Mouse (Mus musculus) MEL (cell line): ENCODE measurements around the gene Qsox2. TPM values are rescaled to one million over a fixed set of nuclear protein-coding genes. Genes with fewer than 3 reads are reported as not detected.

Experiments
- DNase-seq: peaks from one replicate; pipeline ENCODE4 v3.0.0; 2011; ENCODE audit warnings: low read depth, low spot score
- H3K27ac ChIP-seq: 2 replicates; pipeline ENCODE4 v1.5.1; 2012; ENCODE audit warnings: low read depth, mild to moderate bottlenecking, control low read depth, low read length, moderate library complexity; ENCODE audit not compliant: control insufficient read depth
- H3K27me3 ChIP-seq, 2 experiments: fragments of 150-350 bp in 1 of 2; sonication (generic) in 1 of 2; 2 replicates each; pipeline ENCODE4 v1.6.1; 2012; ENCODE audit warnings: low read length in 2 of 2, mild to moderate bottlenecking in 2 of 2, improper control_type of control experiment in 1 of 2, moderate library complexity in 1 of 2; ENCODE audit not compliant: insufficient read depth in 2 of 2, control insufficient read depth in 1 of 2
- H3K36me3 ChIP-seq, 2 experiments: 2 replicates each; pipeline ENCODE4 v1.6.1; 2012 to 2014; ENCODE audit warnings: low read length in 2 of 2, improper control_type of control experiment in 1 of 2, inconsistent platforms in 1 of 2, mild to moderate bottlenecking in 1 of 2; ENCODE audit not compliant: insufficient read depth in 2 of 2, control insufficient read depth in 1 of 2
- H3K4me1 ChIP-seq, 2 experiments: fragments of 150-350 bp in 1 of 2; sonication (generic) in 1 of 2; 2 replicates each; pipeline ENCODE4 v1.6.1; 2012; ENCODE audit warnings: low read length in 2 of 2, improper control_type of control experiment in 1 of 2, mild to moderate bottlenecking in 1 of 2; ENCODE audit not compliant: insufficient read depth in 2 of 2, control insufficient read depth in 1 of 2
- H3K4me3 ChIP-seq, 2 experiments: fragments of 150-350 bp in 1 of 2; sonication (generic) in 1 of 2; 2 replicates each; pipeline ENCODE4 v1.5.1; 2012; ENCODE audit warnings: low read depth in 2 of 2, low read length in 2 of 2, mild to moderate bottlenecking in 2 of 2, moderate library complexity in 2 of 2, control low read depth in 1 of 2, improper control_type of control experiment in 1 of 2; ENCODE audit not compliant: control insufficient read depth in 1 of 2, insufficient read depth in 1 of 2
- H3K79me2 ChIP-seq: 2 replicates; pipeline ENCODE4 v1.6.1; 2012; ENCODE audit warnings: mild to moderate bottlenecking, low read length, moderate library complexity; ENCODE audit not compliant: control insufficient read depth, poor library complexity, insufficient read depth
- H3K9ac ChIP-seq: 2 replicates; pipeline ENCODE4 v1.6.1; 2012; ENCODE audit warnings: low read depth, mild to moderate bottlenecking, control low read depth, low read length, moderate library complexity; ENCODE audit not compliant: control insufficient read depth, poor library complexity, severe bottlenecking
- H3K9me3 ChIP-seq: fragments of 150-350 bp; sonication (generic); replicated peaks from 2 replicates; pipeline ENCODE4 v1.6.1; 2012; ENCODE audit warnings: mild to moderate bottlenecking, low read length, improper control_type of control experiment, moderate library complexity; ENCODE audit not compliant: insufficient read depth
- CHD1 ChIP-seq: IDR thresholded peaks from 2 replicates; pipeline ENCODE4 v1.6.1; 2012; ENCODE audit warnings: low read depth, mild to moderate bottlenecking, inconsistent platforms, low read length, improper control_type of control experiment
- E2F4 ChIP-seq: IDR thresholded peaks from 2 replicates; pipeline ENCODE4 v1.6.1; 2011; ENCODE audit warnings: low read depth, low read length, improper control_type of control experiment, borderline replicate concordance
- MAFK ChIP-seq: IDR thresholded peaks from 2 replicates; pipeline ENCODE4 v1.6.1; 2011; ENCODE audit warnings: low read depth, mild to moderate bottlenecking, low read length, improper control_type of control experiment, borderline replicate concordance
- MAX ChIP-seq: IDR thresholded peaks from 2 replicates; pipeline ENCODE4 v1.6.1; 2011; ENCODE audit warnings: low read length, improper control_type of control experiment
- MXI1 ChIP-seq: IDR thresholded peaks from 2 replicates; pipeline ENCODE4 v1.6.1; 2011; ENCODE audit warnings: mild to moderate bottlenecking, low read depth, low read length, improper control_type of control experiment
- MYB ChIP-seq: IDR thresholded peaks from 2 replicates; pipeline ENCODE4 v1.6.1; 2011; ENCODE audit warnings: mild to moderate bottlenecking, low read depth, low read length, improper control_type of control experiment
- MYC ChIP-seq: IDR thresholded peaks from 2 replicates; pipeline ENCODE4 v1.6.1; 2011; ENCODE audit warnings: low read depth, mild to moderate bottlenecking, low read length, improper control_type of control experiment, moderate library complexity
- NELFE ChIP-seq: IDR thresholded peaks from 2 replicates; pipeline ENCODE4 v1.6.1; 2011; ENCODE audit warnings: low read depth, low read length, improper control_type of control experiment
- NRF1 ChIP-seq: IDR thresholded peaks from 2 replicates; pipeline ENCODE4 v1.6.1; 2014; ENCODE audit warnings: low read depth, mild to moderate bottlenecking, inconsistent platforms, low read length, improper control_type of control experiment, moderate library complexity; ENCODE audit not compliant: poor library complexity, insufficient read depth, severe bottlenecking
- POLR2A ChIP-seq, 2 experiments: IDR thresholded peaks; 2 replicates each; pipeline ENCODE4 v1.6.1; 2011 to 2012; ENCODE audit warnings: low read length in 2 of 2, mild to moderate bottlenecking in 2 of 2, control low read depth in 1 of 2, improper control_type of control experiment in 1 of 2, low read depth in 1 of 2, moderate library complexity in 1 of 2; ENCODE audit not compliant: control insufficient read depth in 1 of 2, insufficient read depth in 1 of 2, poor library complexity in 1 of 2
- POLR2AphosphoS2 ChIP-seq: IDR thresholded peaks from 2 replicates; pipeline ENCODE4 v1.6.1; 2011; ENCODE audit warnings: low read length, improper control_type of control experiment
- POLR2AphosphoS5 ChIP-seq: IDR thresholded peaks from 2 replicates; pipeline ENCODE4 v1.6.1; 2012; ENCODE audit warnings: low read depth, borderline replicate concordance, mild to moderate bottlenecking, inconsistent platforms, low read length, moderate library complexity, mixed read lengths
- RCOR1 ChIP-seq: IDR thresholded peaks from 2 replicates; pipeline ENCODE4 v1.6.1; 2012; ENCODE audit warnings: low read depth, mild to moderate bottlenecking, inconsistent platforms, low read length, improper control_type of control experiment
- SIN3A ChIP-seq: IDR thresholded peaks from 2 replicates; pipeline ENCODE4 v1.6.1; 2012; ENCODE audit warnings: low read length, improper control_type of control experiment, inconsistent platforms
- SMC3 ChIP-seq: IDR thresholded peaks from 2 replicates; pipeline ENCODE4 v1.6.1; 2011; ENCODE audit warnings: low read depth, low read length, improper control_type of control experiment
- TAL1 ChIP-seq: IDR thresholded peaks from 2 replicates; pipeline ENCODE4 v1.6.1; 2012; ENCODE audit warnings: mild to moderate bottlenecking, inconsistent platforms, low read length, moderate library complexity, mixed read lengths
- UBTF ChIP-seq: IDR thresholded peaks from 2 replicates; pipeline ENCODE4 v1.6.1; 2012; ENCODE audit warnings: low read depth, mild to moderate bottlenecking, inconsistent platforms, low read length, improper control_type of control experiment, moderate library complexity, borderline replicate concordance; ENCODE audit not compliant: insufficient read depth
- USF1 ChIP-seq: IDR thresholded peaks from 2 replicates; pipeline ENCODE4 v1.6.1; 2014; ENCODE audit warnings: low read depth, mild to moderate bottlenecking, inconsistent platforms, low read length, improper control_type of control experiment, moderate library complexity
- USF2 ChIP-seq, 2 experiments: IDR thresholded peaks; 2 replicates each; pipeline ENCODE4 v1.6.1; 2011 to 2012; ENCODE audit warnings: improper control_type of control experiment in 2 of 2, low read length in 2 of 2, borderline replicate concordance in 1 of 2, inconsistent platforms in 1 of 2, low read depth in 1 of 2, mild to moderate bottlenecking in 1 of 2; ENCODE audit not compliant: insufficient read depth in 1 of 2
- ZKSCAN1 ChIP-seq: IDR thresholded peaks from 2 replicates; pipeline ENCODE4 v1.6.1; 2012; ENCODE audit warnings: low read depth, mild to moderate bottlenecking, inconsistent platforms, low read length, improper control_type of control experiment, moderate library complexity
- ZNF384 ChIP-seq: IDR thresholded peaks from 2 replicates; pipeline ENCODE4 v1.6.1; 2012; ENCODE audit warnings: low read depth, mild to moderate bottlenecking, inconsistent platforms, low read length, improper control_type of control experiment
- polyA plus RNA-seq, 2 experiments: library from polyadenylated mRNA; stranded (reverse) in 1 of 2; unstranded in 1 of 2; fragments of >175 nt in 1 of 2; fragments of >200 nt in 1 of 2; gene quantifications; 2 replicates each; pipeline versions ENCODE4 v1.2.1 to v1.2.4; 2012; ENCODE audit warnings: low replicate concordance in 2 of 2, low read depth in 1 of 2; ENCODE audit not compliant: insufficient read length in 2 of 2, insufficient read depth in 1 of 2, missing spikeins in 1 of 2
- total RNA-seq: library from RNA; depleted of rRNA; stranded (reverse); fragments of 300-350 nt; gene quantifications from 2 replicates; pipeline ENCODE4 v1.2.3, GENCODE M21; 2012

Gene Qsox2
- total and polyA plus RNA-seq, 3 experiments: 12.1 to 17.0 TPM; not detected in 1

DNA sequence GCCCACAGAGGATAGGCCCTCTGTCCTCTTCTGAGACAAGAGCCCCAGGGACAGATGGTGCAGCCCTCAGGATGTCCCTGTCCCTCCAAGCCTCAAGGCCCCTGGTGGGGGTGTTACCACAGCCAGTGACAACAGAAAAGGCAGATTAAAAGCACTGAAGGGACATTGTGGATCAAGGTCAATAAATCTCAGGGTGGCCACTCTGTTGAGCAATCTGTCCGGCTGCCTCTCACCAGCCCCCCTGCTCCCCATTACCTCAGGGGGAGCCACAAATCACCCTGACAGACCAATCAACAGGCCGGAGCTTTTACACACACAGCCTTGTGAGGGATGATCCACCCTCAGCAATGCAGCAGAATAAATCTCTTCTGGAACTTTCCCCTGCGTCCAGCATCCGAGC lies 62.1 kb downstream of the Qsox2 start:
- Histone ChIP-seq H3K36me3 (no peaks in the 10 kb centered on the region), H3K4me3 (no peak overlapping the region)

DNA sequence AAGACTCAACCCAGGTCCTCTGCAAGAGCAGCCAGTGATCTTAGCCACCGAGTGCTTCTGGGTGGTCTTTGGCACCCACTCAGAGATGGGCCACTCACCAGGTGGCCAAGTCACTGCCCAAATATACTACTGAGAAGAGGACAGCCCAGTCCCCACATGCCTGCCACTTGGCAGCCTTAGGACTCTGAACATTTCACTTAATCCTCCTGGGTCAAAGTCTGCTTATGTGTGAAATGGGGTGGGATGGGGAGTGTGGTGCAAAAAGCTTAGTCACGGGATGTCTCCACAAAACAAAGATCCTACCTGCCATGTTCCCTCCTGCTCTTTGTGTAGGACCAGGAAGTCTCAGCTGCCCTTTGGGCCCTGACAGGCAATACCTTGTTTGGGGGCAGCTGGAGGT lies 65.2 kb downstream of the Qsox2 start:
- DNase-seq: no peak

More for the DNA sequence above, 62.1 kb downstream of the Qsox2 start:
- H3K79me2 ChIP-seq: no peaks in the 10 kb centered on the region
- no peak for TF ChIP-seq TAL1
- TF ChIP-seq MXI1: no peak
- no peak for TF ChIP-seq SMC3
- TF ChIP-seq POLR2AphosphoS2: no peak
- no peak for TF ChIP-seq RCOR1
- no peak for TF ChIP-seq SIN3A
- no peak for TF ChIP-seq E2F4
- no peak for TF ChIP-seq MAX
- no peak for TF ChIP-seq POLR2AphosphoS5
- no peak for TF ChIP-seq MYB
- no peak for TF ChIP-seq MAFK
- TF ChIP-seq USF1: no peak
- TF ChIP-seq NELFE: no peak
- TF ChIP-seq CHD1: no peak
- TF ChIP-seq MYC: no peak
- no peak for TF ChIP-seq ZNF384
- no peak for TF ChIP-seq POLR2A (IDR thresholded peaks at IDR 0.05; ENCODE audit: control insufficient read depth in 1 of 2, insufficient read depth in 1 of 2, low read depth in 1 of 2, low read length in 2 of 2, poor library complexity in 1 of 2)
- TF ChIP-seq, all 39 proteins: peak for 0
- DNase-seq: no peak
- H3K9me3 ChIP-seq: no peaks in the 10 kb centered on the region
- no peak overlapping the region for H3K27ac ChIP-seq
- H3K4me1 ChIP-seq: no peaks in the 10 kb centered on the region
- no peak overlapping the region for H3K9ac ChIP-seq
- no peaks in the 10 kb centered on the region; a peak in 2 of 4 replicates for H3K27me3 ChIP-seq

More for the DNA sequence above, 65.2 kb downstream of the Qsox2 start:
- no peaks in the 10 kb centered on the region; a peak in 1 of 4 replicates for H3K27me3 ChIP-seq
- no peak overlapping the region for H3K27ac ChIP-seq
- no peak overlapping the region for H3K9ac ChIP-seq
- H3K36me3 ChIP-seq: no peaks in the 10 kb centered on the region
- no peaks in the 10 kb centered on the region for H3K9me3 ChIP-seq
- H3K4me3 ChIP-seq: no peak overlapping the region
- no peaks in the 10 kb centered on the region for H3K79me2 ChIP-seq
- TF ChIP-seq USF2 (IDR thresholded peaks at IDR 0.05; ENCODE audit: borderline replicate concordance in 1 of 2, insufficient read depth in 1 of 2, low read depth in 1 of 2, low read length in 2 of 2) (no peak), UBTF (no peak), SMC3 (no peak), POLR2AphosphoS5 (no peak), NRF1 (no peak), ZKSCAN1 (no peak)
- TF ChIP-seq, all 39 proteins: peak for 0
- H3K4me1 ChIP-seq: no peaks in the 10 kb centered on the region
